Mouse (Mus musculus): ENCODE results near the gene Apoe. TPM values are rescaled to one million over a fixed set of nuclear protein-coding genes. Genes with fewer than 3 reads are reported as not detected.

Apoe gene
- polyA plus RNA-seq, 1 experiment from 2014 or later: 686 TPM

Other genes with a start within 250 kb of the Apoe start
- gene Mark4, start 240.4 kb downstream of the Apoe start, polyA plus RNA-seq (2015; fragmentation: Nextera tagmentation; extraction: Ambion mirVana): 14.8 and 16.2 TPM in 2 replicates
- gene Exoc3l2, start 235.9 kb downstream of the Apoe start, polyA plus RNA-seq (2015; fragmentation: Nextera tagmentation; extraction: Ambion mirVana): 0.12 and 0.45 TPM in 2 replicates
- 3.9 and 4.2 TPM in 2 replicates for gene Bloc1s3, start 190.8 kb downstream of the Apoe start, polyA plus RNA-seq (2015; fragmentation: Nextera tagmentation; extraction: Ambion mirVana)
- 30.5 and 31.9 TPM in 2 replicates for gene Trappc6a, start 190.8 kb downstream of the Apoe start, polyA plus RNA-seq (2015; fragmentation: Nextera tagmentation; extraction: Ambion mirVana)
- gene Nkpd1, start 181.3 kb downstream of the Apoe start, polyA plus RNA-seq (2015; fragmentation: Nextera tagmentation; extraction: Ambion mirVana): 0.88 and 0.92 TPM in 2 replicates
- 34.7 and 37.8 TPM in 2 replicates for gene Ppp1r37, start 136.1 kb downstream of the Apoe start, polyA plus RNA-seq (2015; fragmentation: Nextera tagmentation; extraction: Ambion mirVana)
- gene Zfp296, start 121.9 kb downstream of the Apoe start, polyA plus RNA-seq (2015; fragmentation: Nextera tagmentation; extraction: Ambion mirVana): 0.11 and 0.14 TPM in 2 replicates
- 143 and 145 TPM in 2 replicates for gene Gemin7, start 121.6 kb downstream of the Apoe start, polyA plus RNA-seq (2015; fragmentation: Nextera tagmentation; extraction: Ambion mirVana)
- 58.6 TPM in 2 replicates for gene Clasrp, start 94.7 kb downstream of the Apoe start, polyA plus RNA-seq (2015; fragmentation: Nextera tagmentation; extraction: Ambion mirVana)
- gene Relb, start 69.8 kb downstream of the Apoe start, polyA plus RNA-seq (2015; fragmentation: Nextera tagmentation; extraction: Ambion mirVana): 6.1 and 6.5 TPM in 2 replicates
- gene Clptm1, start 34.2 kb downstream of the Apoe start, polyA plus RNA-seq (2015; fragmentation: Nextera tagmentation; extraction: Ambion mirVana): 120 and 122 TPM in 2 replicates
- not detected in 2 replicates for gene Apoc2, start 21.2 kb downstream of the Apoe start, polyA plus RNA-seq (2015; fragmentation: Nextera tagmentation; extraction: Ambion mirVana)
- gene Gm44805, start 17.8 kb downstream of the Apoe start, polyA plus RNA-seq (2015; fragmentation: Nextera tagmentation; extraction: Ambion mirVana): not detected in 2 replicates
- gene Apoc4, start 17.7 kb downstream of the Apoe start, polyA plus RNA-seq (2015; fragmentation: Nextera tagmentation; extraction: Ambion mirVana): not detected in 2 replicates
- 0.96 and 1.0 TPM in 2 replicates for gene Apoc1, start 6.5 kb downstream of the Apoe start, polyA plus RNA-seq (2015; fragmentation: Nextera tagmentation; extraction: Ambion mirVana)
- gene Tomm40, start 16.2 kb upstream of the Apoe start, polyA plus RNA-seq (2015; fragmentation: Nextera tagmentation; extraction: Ambion mirVana): 113 and 118 TPM in 2 replicates
- 55.3 and 56.7 TPM in 2 replicates for gene Nectin2, start 51.3 kb upstream of the Apoe start, polyA plus RNA-seq (2015; fragmentation: Nextera tagmentation; extraction: Ambion mirVana)
- 10.5 and 14.0 TPM in 2 replicates for gene Bcam, start 71.8 kb upstream of the Apoe start, polyA plus RNA-seq (2015; fragmentation: Nextera tagmentation; extraction: Ambion mirVana)
- gene Cblc, start 97.6 kb upstream of the Apoe start, polyA plus RNA-seq (2015; fragmentation: Nextera tagmentation; extraction: Ambion mirVana): 0.44 and 0.49 TPM in 2 replicates
- 0.65 and 1.0 TPM in 2 replicates for gene Bcl3, start 123.6 kb upstream of the Apoe start, polyA plus RNA-seq (2015; fragmentation: Nextera tagmentation; extraction: Ambion mirVana)
- gene Gm19345, start 152.8 kb upstream of the Apoe start, polyA plus RNA-seq (2015; fragmentation: Nextera tagmentation; extraction: Ambion mirVana): 21.3 and 23.9 TPM in 2 replicates
- 1.6 and 1.8 TPM in 2 replicates for gene Ceacam16, start 162.1 kb upstream of the Apoe start, polyA plus RNA-seq (2015; fragmentation: Nextera tagmentation; extraction: Ambion mirVana)
- gene Ceacam19, start 188.8 kb upstream of the Apoe start, polyA plus RNA-seq (2015; fragmentation: Nextera tagmentation; extraction: Ambion mirVana): not detected in 2 replicates
- 9.3 and 11.5 TPM in 2 replicates for gene Pvr, start 222.0 kb upstream of the Apoe start, polyA plus RNA-seq (2015; fragmentation: Nextera tagmentation; extraction: Ambion mirVana)

Measured in midbrain, embryonic 16.5 days (tissue).